Mouse (Mus musculus): ENCODE measurements around the gene Slc39a11.

Gene Slc39a11

DNA sequence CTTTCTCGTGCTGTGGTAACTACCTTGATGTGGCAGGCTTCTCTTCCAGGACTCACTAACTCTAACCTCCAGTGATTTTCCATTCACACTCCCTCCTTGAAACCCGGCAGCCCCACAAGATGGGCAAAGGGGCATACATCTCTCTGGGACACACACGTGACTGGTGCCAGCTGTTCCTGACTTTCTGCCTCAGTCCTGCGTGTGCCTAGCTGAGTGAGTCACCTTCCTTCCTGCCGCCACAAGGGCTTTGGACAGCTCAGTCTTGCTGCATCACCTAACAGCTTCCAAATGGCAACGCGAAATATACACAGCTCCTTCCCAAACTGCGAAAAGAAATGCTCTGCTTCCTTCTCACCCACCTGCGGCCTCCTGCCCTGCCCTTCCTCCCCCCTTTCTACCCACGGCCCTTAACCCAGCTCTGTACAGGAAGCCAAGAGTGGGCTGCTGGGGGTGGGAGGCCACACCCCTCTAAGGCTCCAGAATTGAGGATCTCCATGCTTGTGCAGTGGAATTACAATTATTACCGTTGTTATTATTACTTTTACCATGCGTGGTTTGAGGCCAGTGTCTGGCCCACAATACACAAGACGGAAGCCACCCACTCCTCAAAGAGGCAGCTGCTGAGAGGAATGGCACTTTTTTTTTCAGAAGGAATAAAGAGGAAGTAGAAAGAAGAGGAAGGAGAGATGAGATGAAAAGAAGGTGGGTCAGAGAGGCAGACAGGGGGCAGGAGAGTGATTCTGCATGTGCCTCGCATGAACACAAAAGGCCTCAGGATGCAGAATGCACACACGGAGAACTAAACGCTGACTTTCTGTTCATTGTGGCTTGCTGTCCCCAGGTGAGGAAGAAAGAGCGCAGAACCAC lies 179.7 kb downstream of the Slc39a11 start:
- no peak for DNase-seq (ENCODE audit: low read depth in 2 of 2, low spot score in 2 of 2)

DNA sequence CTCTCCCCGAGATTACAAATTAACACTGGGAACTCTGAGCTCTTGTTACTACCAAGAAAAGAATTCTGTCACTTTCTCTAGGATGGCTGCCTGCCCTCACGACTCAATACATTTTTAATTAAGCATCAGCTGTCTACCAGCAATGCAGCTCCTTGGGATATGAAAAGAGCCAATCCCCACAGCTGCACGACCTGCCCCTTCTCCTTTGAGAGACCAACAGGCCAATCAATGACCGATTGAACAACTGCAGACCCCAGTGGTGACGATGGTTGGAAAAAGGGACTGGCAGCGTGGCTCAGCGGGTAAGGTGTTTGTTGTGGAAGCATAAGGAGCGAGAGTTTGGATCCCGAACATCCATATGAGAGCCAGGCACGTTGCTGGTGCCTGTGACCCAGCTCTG lies 181.9 kb downstream of the Slc39a11 start:
- DNase-seq (ENCODE audit: low read depth in 2 of 2, low spot score in 2 of 2), result no peak

DNA sequence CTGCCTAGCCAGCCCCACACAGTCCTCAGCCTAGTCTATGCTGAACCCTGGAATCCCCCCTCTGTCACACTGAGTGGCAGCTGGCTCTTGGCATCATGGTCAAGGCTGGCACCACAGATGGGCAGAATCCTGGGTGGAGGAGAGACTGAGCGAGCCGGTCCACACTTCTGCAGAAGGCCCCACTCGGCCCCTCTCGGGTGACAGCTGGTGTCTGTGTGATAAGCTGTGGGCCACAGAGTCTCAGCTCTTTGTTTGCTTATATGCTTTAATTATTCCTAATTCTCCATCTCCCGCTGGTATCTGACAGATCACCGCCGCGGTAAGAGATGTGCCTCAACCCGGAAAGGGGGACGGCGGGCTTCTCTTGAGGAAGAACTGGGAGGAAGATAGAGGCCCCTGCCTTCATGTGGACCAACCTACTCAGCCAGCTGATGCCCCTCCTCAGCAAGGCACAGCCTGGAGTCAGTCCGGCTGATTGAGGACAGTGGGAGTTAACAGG lies 182.5 kb downstream of the Slc39a11 start:
- no peak for DNase-seq (ENCODE audit: low read depth in 2 of 2, low spot score in 2 of 2)

DNA sequence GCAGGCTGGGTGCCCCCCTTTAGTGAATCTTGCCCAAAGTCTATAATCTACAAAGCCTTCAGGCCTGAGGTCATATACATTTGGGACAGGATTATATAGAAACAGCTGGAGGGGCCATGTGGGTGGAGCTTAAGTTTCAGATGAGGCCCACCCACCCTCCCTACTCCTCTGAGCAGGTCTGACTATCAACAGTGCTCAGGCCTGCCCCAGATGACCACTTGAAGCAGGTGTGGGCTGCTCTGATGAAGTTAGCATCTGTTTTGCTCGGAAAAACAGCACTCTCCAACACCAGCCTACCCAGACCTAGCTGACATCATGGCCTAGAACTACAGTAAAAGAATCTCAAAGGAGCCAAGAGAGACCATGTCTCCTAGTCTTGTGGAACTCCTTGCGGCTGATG lies 189.8 kb downstream of the Slc39a11 start:
- DNase-seq (ENCODE audit: low read depth in 2 of 2, low spot score in 2 of 2), result no peak

DNA sequence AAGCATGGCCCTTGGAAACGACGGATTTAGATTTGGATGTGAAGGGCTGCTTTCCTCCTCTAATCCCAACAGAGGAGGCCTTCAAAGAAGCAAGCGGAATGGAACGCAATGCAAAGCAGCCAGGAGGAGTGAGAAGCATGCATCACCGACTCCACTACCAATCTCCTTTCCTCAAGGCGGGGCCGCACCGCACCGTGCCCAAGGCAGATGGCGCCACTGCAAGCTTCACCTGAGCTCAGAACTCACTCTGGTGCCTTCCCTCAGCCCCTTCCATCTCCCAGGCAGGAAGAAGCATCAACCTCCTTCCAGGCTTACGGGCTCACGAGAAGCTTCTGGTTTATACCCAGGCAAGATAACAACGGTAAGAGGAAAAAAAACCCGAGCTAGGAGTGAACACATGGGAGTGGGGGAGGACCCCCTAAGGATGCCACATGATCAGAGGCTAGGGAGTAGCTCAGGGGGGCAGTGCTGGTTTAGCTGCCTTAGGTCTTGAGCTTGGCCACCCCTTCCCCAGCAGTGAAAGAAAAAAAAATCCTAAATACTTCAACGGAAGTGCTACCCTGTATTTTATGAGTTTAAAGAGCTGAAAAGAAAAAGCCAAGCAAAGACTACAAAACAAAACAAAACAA lies 191.2 kb downstream of the Slc39a11 start:
- no peak for DNase-seq (ENCODE audit: low read depth in 2 of 2, low spot score in 2 of 2)

DNA sequence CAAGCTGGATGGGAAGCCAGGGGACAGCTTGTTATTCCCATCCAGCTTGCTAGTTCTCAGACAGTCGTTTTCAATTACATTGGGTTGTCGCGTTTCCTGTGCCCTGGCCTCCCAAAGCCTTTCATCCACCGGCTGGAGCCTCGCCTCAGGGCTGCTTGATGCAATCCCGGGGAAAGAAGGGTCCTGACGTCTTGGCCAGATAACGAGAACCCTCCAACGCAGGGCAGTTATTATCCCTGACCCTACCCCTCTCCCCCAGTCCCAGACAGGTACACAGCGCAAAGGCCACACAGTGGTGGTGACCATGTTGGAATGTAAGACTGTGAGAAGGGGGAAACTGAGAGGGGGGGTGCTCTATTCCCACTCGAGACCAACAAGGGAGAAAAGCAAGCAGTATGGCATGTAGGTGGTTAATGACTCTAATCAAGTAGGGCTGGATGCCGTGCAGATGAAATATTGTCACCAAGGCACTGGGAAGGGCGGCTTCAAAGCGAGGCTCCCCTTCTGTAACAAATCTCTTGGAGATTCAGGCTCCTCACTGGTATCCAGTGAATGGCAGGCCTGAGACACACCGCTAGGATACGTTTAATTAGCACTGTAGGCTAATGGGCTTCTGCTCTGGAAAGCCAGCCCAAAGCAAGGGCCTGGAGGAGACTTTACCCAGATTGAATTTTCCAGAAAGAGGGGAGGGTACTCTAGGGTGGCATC lies 196.9 kb downstream of the Slc39a11 start:
- no peak for DNase-seq (ENCODE audit: low read depth in 2 of 2, low spot score in 2 of 2)

DNA sequence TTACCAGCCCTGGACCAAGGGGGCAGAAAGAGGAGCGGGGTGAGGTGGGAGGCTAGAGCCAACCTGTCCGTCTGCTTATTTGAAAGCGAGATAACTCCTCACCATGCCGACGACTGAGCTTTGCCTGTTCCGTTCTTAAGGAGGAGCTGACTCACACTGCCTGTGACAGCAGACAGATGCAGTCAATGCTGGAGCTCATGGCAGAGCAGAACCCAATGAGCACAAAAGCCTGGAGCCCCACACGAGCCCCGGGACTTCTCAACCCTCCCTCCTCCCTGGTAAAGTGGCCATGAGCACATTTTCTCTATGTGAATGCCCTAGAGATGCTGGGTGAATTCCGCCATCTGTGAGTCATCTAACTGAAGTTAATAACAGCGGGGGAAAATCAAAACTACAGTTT lies 198.6 kb downstream of the Slc39a11 start:
- DNase-seq (ENCODE audit: low read depth in 2 of 2, low spot score in 2 of 2), result no peak

DNA sequence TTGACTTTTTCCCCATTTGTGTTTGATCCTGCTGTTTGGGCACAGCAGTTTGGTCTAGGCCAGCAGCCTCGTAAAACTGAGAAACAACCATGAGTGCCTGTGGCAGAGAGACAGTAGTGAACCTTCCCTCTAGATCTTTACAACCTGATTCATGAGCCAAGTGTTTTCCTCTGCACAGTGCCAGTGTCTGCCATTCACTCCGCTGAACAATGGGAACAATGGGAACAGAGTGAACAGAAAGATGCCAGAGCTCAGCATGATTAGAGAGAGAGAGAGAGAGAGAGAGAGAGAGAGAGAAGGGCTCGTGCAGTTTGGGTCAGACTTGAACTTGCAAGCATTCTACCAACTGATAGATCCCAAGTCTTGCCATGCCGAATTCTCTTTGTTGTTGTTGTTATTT lies 199.2 kb downstream of the Slc39a11 start:
- no peak for DNase-seq (ENCODE audit: low read depth in 2 of 2, low spot score in 2 of 2)

DNA sequence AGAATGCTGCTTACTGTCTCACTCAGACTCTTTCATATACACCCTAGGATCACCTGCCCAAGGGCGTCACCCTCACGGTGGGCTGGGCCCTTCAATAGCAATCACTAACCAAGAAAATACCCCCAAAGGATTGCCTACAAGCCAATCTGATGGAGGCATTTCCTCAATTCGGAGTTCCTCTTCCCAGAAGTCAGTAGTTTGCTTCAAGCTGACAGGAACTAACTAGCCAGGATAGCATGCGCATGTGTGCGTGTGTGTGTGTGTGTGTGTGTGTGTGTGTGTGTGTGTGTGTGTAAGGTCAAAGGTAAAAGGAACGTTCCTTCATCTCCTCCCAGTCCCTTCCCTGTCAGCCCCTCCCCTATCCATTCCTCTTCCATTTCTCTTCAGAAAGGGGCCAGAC lies 199.9 kb downstream of the Slc39a11 start:
- DNase-seq (ENCODE audit: low read depth in 2 of 2, low spot score in 2 of 2), result no peak

DNA sequence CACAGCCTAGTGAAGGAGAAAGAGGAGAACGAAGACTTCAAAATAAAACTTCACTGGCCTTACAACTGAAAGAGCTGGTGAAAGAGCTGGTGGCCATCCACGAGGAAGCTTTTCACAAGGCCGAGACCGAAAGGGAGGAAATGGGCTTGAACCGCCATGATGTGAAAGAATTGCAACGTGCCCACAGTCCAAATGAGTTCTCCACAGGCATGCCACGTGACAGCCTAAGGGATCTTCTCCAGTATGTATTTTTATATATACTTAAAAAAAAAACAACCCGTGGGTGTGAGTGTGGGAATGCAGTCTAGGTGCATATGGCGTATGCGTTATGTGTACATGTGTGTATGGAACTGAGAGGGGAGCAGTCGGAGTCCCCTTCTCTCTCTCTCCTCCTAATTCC lies 207.8 kb downstream of the Slc39a11 start:
- no peak for DNase-seq (ENCODE audit: low read depth in 2 of 2, low spot score in 2 of 2)

DNA sequence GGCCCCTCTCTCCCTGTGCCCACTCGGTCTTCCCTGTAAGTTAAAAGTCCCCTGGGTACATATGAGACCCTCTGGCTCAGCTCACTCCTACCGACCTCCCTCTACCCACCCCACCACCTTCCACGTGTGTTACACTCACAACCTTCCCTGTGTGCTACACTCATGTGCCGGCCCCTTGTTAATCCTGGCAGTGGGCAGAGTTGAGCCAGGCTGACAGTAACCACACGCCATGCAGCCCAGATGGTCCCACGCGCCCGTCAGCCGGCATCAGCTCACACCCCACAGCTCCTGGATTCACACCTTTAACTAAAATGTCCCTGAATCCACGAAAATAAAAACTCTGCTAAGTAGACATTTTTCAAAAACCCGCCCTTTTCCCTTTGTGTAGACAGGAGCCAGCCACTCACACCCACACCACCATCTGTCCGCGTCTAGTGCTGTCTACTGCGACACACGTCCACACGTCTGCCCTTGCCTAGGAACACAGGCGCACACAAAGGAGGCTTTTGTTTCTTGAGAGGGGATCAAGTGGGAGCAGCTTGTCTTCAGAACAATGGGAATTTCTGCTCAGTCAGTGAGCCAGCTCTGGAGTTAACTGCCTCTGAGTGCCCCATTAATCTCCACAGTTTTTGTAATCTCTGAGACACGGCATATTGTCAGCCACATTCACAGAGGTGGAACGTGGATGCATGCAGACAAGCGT lies 210.4 kb downstream of the Slc39a11 start:
- DNase-seq (ENCODE audit: low read depth in 2 of 2, low spot score in 2 of 2), result no peak

DNA sequence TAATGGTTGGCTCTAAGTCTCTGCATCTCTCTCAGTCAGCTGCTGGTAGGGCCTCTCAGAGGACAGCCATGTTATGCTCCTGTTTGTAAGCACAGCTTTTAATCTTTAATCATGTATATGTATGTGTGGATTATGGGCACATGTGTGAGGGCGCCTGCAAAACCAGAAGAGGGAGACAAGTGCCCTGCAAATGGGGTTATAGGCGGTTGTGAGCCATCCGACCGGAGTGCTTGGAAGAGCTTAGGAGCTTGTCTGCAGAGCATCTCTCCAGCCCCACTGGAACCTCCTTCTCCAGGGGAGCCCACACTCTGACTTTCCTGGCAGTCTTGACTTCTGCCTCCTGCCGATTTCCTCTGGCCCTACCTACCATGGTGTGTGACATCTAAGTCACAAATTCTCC lies 211.0 kb downstream of the Slc39a11 start:
- DNase-seq (ENCODE audit: low read depth in 2 of 2, low spot score in 2 of 2), result no peak

DNA sequence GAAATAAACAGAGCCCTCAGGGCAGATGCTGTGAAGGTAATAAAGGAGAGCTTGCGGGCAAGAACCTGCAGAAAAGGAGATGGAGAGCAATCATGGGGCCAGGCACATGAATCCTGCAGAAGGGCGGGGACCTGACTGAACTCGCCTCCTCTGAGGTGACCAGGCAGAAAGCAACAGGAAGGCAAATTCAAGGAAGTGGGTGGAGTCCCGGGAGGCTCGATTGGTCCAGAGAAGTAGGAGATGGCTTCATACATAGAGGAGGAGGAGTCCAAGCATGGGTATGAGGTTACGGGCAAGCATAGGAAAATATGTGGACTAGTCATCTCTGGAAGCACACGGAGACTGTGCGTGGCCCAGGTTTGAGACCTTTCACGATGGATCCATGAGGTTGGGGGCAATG lies 212.5 kb downstream of the Slc39a11 start:
- no peak for DNase-seq (ENCODE audit: low read depth in 2 of 2, low spot score in 2 of 2)

DNA sequence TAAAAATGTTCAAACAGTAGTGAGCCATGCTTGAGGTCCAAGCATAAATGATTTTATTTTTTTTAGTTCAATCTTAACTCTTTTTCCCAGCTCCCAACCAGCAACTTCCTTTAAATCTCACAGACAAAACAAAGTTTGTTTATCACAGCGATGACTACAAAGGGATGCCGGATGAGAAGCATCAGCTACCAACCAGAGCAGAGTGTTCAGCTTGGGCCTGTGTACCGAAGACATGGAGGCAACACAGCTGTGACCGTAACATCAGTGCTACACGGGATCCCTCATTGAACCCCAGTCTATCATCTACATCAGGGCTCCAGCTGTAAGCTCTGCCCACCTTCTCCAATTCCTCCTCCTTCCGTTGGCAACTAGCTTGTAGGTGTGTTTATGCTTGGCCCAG lies 213.6 kb downstream of the Slc39a11 start:
- no peak for DNase-seq (ENCODE audit: low read depth in 2 of 2, low spot score in 2 of 2)

DNA sequence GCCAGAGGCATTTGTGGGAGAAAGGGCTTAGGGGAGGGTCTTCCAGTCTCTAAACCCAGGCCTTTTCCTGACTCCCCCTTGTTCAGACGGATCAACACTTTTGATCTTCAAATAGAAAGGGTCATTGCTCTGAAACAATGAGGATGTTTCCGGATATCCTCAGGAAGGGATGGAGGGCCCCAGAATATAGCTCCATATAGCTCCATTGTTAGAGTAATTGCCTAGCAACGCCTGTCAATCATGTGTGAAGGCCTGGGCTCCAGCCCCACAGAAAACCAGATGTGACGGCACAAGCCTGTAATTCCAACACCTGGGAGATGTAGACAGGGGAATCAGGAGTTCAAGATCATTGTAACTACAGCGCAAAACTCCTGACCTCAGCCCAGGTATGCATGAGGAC lies 214.2 kb downstream of the Slc39a11 start:
- no peak for DNase-seq (ENCODE audit: low read depth in 2 of 2, low spot score in 2 of 2)

DNA sequence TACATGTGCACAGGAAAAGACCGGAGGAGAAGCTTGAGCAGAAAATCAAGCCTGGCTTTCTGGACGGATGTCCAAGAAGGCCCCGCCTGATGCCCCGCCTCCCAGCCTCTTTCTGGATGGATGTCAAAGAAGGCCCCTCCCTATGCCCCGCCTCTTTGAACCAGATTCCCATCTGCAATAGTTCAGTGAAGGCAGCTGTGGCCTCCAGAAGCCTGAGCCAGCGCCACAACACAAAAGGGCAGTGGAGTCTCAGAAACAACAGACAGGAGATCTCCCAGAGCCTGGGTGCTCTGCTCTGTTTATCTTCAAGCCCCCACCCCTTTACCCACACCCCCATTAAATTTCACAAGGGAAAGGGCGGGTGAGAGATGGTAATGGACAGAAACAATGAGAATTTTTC lies 218.7 kb downstream of the Slc39a11 start:
- DNase-seq (ENCODE audit: low read depth in 2 of 2, low spot score in 2 of 2), result no peak

DNA sequence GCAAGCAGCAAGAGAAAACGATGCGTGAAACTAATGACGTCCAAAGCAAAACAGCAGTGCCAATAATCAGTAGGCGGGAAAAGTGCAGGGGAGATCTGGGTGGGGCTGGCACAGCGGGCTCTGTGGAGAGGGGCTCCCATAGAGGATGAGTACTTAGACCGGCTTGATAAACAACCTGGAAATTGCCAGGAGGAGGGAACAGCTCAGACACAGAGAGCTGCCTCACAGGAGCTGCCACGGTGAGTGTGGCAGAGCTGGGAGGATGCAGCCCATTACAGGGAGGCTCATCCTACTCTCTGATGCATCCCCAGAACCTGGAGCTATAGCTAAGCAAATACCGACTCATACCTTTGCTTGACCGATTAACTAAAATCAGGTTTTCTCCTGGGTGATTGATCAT lies 224.0 kb downstream of the Slc39a11 start:
- DNase-seq (ENCODE audit: low read depth in 2 of 2, low spot score in 2 of 2), result no peak

DNA sequence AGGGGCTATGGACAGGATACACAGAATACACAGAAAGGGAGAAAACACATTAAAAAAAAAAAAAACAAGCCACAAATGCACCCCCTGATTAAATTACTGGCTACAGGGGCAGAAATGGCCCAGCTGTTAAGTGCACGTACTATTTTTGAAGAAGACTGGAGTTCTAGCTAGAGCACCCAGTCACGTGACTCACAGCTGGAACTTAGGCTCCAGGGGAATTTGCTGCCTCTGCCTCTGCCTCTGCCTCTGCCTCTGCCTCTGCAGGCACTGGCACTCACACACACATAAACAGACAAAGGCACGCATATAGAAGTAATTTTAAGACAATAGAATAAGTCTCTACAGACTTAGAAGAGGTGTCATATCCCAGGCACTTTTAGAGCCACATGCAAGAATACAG lies 224.4 kb downstream of the Slc39a11 start:
- no peak for DNase-seq (ENCODE audit: low read depth in 2 of 2, low spot score in 2 of 2)

DNA sequence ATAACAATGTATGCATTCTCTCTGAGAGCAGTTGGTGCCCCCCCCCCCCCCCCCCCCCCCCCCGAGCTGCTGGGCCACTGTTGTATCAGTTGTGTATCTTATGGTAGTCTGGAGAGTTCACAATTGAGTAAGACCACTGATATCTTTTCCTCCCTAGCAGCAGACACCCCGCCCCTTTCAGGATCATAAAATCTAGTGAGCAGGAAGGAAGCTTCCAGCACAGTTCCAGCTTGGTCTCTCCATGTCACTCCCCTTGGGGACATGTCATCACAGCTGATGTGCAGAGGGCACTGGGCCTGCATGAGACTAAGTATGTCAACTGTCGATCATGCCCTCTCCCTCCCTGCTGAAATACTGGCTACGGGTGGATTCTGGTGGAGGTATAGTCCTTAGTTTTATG lies 225.1 kb downstream of the Slc39a11 start:
- no peak for DNase-seq (ENCODE audit: low read depth in 2 of 2, low spot score in 2 of 2)

DNA sequence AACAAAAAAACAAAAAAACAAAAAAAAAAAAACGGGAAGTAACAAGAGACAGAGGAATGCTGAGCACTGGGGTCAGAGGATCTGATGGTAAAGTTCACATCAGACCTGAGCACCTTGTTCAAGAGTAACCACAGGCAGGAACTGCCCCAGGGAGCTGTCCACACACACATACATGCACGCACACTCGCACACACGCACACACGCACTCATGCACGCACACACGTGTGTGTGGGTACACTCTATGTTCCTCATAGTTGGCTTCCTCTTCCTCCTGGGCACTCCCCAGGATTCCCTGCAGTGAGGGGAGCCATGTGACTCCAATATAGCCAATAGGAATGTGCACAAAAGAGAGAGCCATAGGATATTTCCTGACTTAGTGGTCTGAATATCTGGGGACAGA lies 227.3 kb downstream of the Slc39a11 start:
- no peak for DNase-seq (ENCODE audit: low read depth in 2 of 2, low spot score in 2 of 2)

DNA sequence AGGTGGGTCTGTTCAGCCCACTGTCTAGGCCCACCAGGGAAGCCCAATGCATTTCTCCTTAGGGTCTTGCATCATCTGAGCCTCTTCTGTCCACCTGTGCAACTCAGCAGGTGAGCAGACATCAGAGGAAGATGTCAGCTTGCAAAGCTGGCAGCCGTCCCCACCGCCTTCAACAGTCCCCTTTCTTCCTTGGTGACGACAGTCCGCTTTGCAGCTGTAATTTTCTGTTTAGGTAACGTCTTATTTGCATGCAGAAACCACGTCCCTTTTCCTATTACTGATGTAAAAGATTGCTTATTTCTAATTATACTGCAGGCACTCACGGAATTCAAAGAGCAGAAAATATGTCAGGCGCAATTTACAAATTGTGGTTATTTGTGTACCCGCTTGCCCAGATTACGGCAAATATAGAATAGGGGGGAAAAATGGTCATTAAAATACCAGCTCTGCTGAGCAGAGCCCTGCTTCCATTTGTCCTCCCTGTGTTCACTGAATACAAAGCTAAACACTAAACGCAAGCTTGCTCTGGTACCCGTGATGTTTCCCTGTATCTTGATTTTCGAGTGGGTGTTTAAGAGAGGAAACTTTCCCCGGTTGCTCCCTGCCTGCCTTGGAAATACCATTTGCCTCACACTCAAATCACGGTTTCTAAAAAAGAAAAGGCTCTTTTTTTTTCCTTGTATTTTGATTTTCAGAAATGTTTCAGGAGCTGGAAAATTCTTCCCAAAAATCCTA lies 230.8 kb downstream of the Slc39a11 start:
- no peak for DNase-seq (ENCODE audit: low read depth in 2 of 2, low spot score in 2 of 2)
